Mouse (Mus musculus): ENCODE results near the gene Hectd1. TPM values are rescaled to one million over a fixed set of nuclear protein-coding genes. Genes with fewer than 3 reads are reported as not detected.
A peak's percentile ranks its signal among the peaks of the same experiment; 100 is the strongest.

Hectd1 gene
- polyA plus RNA-seq, 1 experiment from 2014 or later, result 48.4 TPM

DNA sequence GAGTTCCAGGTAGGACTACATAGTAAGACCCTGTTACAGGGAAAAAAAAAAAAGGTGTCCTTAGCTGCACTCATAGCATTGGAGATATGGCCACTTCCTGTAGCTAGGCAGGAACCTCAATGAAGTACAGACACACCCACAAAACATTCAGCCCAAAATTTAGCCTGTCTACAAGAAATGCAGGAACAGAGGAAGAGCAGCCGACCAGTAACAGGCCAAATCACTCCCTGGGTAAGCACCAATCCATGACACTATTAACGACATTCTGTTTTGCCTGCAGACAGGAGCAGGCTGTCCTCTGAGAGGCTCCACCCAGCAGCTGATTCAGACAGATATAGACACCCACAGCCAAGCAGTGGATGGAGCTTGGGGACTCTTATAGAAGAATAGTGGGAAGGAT is 8.1 kb downstream of the Hectd1 start:
- Histone ChIP-seq H3K27me3 (replicated peaks) (no peaks in the 10 kb centered on the region), H3K36me3 (peaks cover 67% of the 10 kb centered on the region), H3K27ac (peak overlapping the region; percentile 78), H3K4me3 (peak overlapping the region; percentile 5), H3K9me3 (replicated peaks) (no peaks in the 10 kb centered on the region), H3K4me2 (peak overlapping the region; percentile 56), H3K9ac (peak overlapping the region; percentile 24; the same call in 1 of the 2 replicates), H3K4me1 (peaks cover 79% of the 10 kb centered on the region)
- ATAC-seq, result peak; percentile 84
- 16% methylated on average over 2 of the region's 2 CpGs for WGBS (ENCODE audit: insufficient replicate concordance)

GRCm38 (mm10) chr12:51819951-51820498 is 9.3 kb downstream of the Hectd1 start:
- Histone ChIP-seq H3K36me3 (peaks cover 70% of the 10 kb centered on the region), H3K4me2 (peak overlapping the region; percentile 28), H3K27me3 (replicated peaks) (no peaks in the 10 kb centered on the region), H3K27ac (peak overlapping the region; percentile 49), H3K9me3 (replicated peaks) (no peaks in the 10 kb centered on the region), H3K9ac (0 out of 2 replicates have a peak overlapping the region, but pooled peaks have one; percentile 9), H3K4me1 (peaks cover 77% of the 10 kb centered on the region), H3K4me3 (no peak overlapping the region)
- WGBS (ENCODE audit: insufficient replicate concordance), result 46% methylated on average over 4 of the region's 4 CpGs
- ATAC-seq, result peak; percentile 58

- ATAC-seq, result no peak
- 54% methylated on average over 8 of the region's 8 CpGs for WGBS (ENCODE audit: insufficient replicate concordance)
- Histone ChIP-seq H3K4me1 (peaks cover 67% of the 10 kb centered on the region), H3K36me3 (peaks cover 68% of the 10 kb centered on the region), H3K9me3 (replicated peaks) (no peaks in the 10 kb centered on the region), H3K9ac (peak overlapping the region; percentile 40), H3K4me2 (peak overlapping the region; percentile 24), H3K4me3 (no peak overlapping the region), H3K27me3 (replicated peaks) (no peaks in the 10 kb centered on the region), H3K27ac (peak overlapping the region; percentile 42)
Observed at GRCm38 (mm10) chr12:51817815-51818613, 11.3 kb downstream of the Hectd1 start.

- ATAC-seq, result no peak
- H3K4me2 ChIP-seq, result no peak overlapping the region
- H3K27ac ChIP-seq, result peak overlapping the region; percentile 8; the same call in 1 of the 2 replicates
- no peak overlapping the region for H3K4me3 ChIP-seq
- WGBS (ENCODE audit: insufficient replicate concordance), result 75% methylated on average over 5 of the region's 5 CpGs
- H3K36me3 ChIP-seq, result peaks cover 69% of the 10 kb centered on the region
- H3K9me3 ChIP-seq (replicated peaks), result no peaks in the 10 kb centered on the region
- peaks cover 48% of the 10 kb centered on the region for H3K4me1 ChIP-seq
- no peak overlapping the region for H3K9ac ChIP-seq
- H3K27me3 ChIP-seq (replicated peaks), result no peaks in the 10 kb centered on the region
Observed at GRCm38 (mm10) chr12:51811388-51812140, 17.8 kb downstream of the Hectd1 start.

DNA sequence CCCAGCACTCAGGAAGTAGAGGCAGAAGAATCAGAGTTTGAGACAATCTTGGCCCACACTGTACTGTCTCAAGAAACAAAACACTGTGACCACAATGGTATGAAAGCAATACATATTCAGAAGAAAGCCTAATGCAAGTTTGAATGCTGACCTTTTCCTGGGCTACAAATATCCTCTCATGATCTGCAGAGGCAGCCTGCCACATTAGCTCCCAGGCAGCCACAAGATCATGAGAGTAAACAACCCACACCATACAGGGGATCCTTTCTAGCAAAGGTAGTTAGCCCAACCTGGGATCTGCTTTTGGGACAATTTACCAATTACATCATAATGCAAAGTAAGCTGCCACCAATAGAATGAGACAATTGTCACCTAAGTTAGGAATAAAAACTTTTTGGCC is 18.8 kb downstream of the Hectd1 start:
- H3K27me3 ChIP-seq (replicated peaks), result no peaks in the 10 kb centered on the region
- H3K4me1 ChIP-seq, result peaks cover 47% of the 10 kb centered on the region
- no peak overlapping the region for H3K27ac ChIP-seq
- ATAC-seq, result no peak
- H3K9ac ChIP-seq, result no peak overlapping the region
- H3K4me2 ChIP-seq, result no peak overlapping the region
- H3K36me3 ChIP-seq, result peaks cover 71% of the 10 kb centered on the region
- no peaks in the 10 kb centered on the region for H3K9me3 ChIP-seq (replicated peaks)
- no peak overlapping the region for H3K4me3 ChIP-seq

GRCm38 (mm10) chr12:51784842-51785241 is 44.5 kb downstream of the Hectd1 start:
- no peak overlapping the region for H3K27ac ChIP-seq
- H3K4me1 ChIP-seq, result no peaks in the 10 kb centered on the region
- H3K4me2 ChIP-seq, result no peak overlapping the region
- H3K36me3 ChIP-seq, result peaks cover 99% of the 10 kb centered on the region
- 81% methylated on average over 7 of the region's 7 CpGs for WGBS (ENCODE audit: insufficient replicate concordance)
- H3K4me3 ChIP-seq, result no peak overlapping the region
- H3K27me3 ChIP-seq (replicated peaks), result no peaks in the 10 kb centered on the region
- no peak for ATAC-seq
- H3K9me3 ChIP-seq (replicated peaks), result no peaks in the 10 kb centered on the region
- no peak overlapping the region for H3K9ac ChIP-seq

- H3K4me3 ChIP-seq, result no peak overlapping the region
- no peak overlapping the region for H3K9ac ChIP-seq
- no peaks in the 10 kb centered on the region for H3K9me3 ChIP-seq (replicated peaks)
- H3K4me1 ChIP-seq, result no peaks in the 10 kb centered on the region
- H3K27ac ChIP-seq, result no peak overlapping the region
- no peak overlapping the region for H3K4me2 ChIP-seq
- 90% methylated on average over 15 of the region's 15 CpGs for WGBS (ENCODE audit: insufficient replicate concordance)
- peaks cover 86% of the 10 kb centered on the region for H3K36me3 ChIP-seq
- H3K27me3 ChIP-seq (replicated peaks), result no peaks in the 10 kb centered on the region
- ATAC-seq, result no peak
Observed at GRCm38 (mm10) chr12:51768702-51769101, 60.6 kb downstream of the Hectd1 start.

GRCm38 (mm10) chr12:51767454-51767853 is 61.9 kb downstream of the Hectd1 start:
- no peak overlapping the region for H3K4me3 ChIP-seq
- H3K4me2 ChIP-seq, result no peak overlapping the region
- no peaks in the 10 kb centered on the region for H3K27me3 ChIP-seq (replicated peaks)
- H3K9me3 ChIP-seq (replicated peaks), result no peaks in the 10 kb centered on the region
- peaks cover 87% of the 10 kb centered on the region for H3K36me3 ChIP-seq
- no peaks in the 10 kb centered on the region for H3K4me1 ChIP-seq
- H3K9ac ChIP-seq, result no peak overlapping the region
- 0 out of 2 replicates have a peak, but pooled peaks have one; percentile 32 for ATAC-seq
- H3K27ac ChIP-seq, result no peak overlapping the region
- WGBS (ENCODE audit: insufficient replicate concordance), result 71% methylated on average over 4 of the region's 4 CpGs

DNA sequence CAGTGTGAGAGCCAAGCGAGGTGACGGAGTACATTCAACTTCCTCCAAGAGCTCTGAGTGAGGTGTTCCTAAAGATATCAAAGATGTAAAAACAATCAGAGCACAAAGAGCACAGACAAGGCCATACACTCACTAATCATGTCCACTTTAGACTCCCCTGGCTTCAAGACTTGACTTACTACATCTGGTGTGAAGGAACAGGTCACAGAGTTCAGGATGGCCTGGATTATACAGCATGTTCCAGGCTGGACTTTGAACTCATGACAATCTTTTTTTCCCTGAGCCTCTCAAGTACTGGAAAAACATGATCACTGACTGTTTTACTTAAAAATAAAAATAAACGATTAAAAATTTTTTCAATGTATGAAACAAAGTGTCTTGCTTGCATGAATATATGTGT is 70.0 kb downstream of the Hectd1 start:
- Histone ChIP-seq H3K4me3 (no peak overlapping the region), H3K27me3 (replicated peaks) (no peaks in the 10 kb centered on the region), H3K36me3 (peaks cover 93% of the 10 kb centered on the region), H3K9ac (no peak overlapping the region), H3K4me1 (no peaks in the 10 kb centered on the region), H3K9me3 (replicated peaks) (no peaks in the 10 kb centered on the region), H3K27ac (no peak overlapping the region), H3K4me2 (no peak overlapping the region)
- 88% methylated on average over 3 of the region's 3 CpGs for WGBS (ENCODE audit: insufficient replicate concordance)
- no peak for ATAC-seq

DNA sequence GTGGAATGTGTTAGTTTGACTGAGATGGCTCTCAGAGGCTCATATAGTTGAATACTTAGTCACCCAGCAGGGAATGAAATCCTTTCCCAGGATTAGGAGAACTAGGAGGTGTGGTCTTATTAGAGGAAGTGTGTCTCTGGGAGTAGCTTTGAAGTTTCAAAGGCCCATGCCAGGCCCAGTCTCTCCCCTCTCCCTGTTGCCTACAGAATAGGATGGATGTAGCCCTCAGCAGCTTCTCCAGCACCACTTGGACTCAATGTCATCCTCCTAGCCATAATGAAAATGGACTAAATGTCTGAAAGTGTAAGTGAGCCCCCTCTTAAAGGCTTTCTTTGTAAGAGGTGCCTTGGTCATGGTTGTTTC is 72.8 kb downstream of the Hectd1 start:
- Histone ChIP-seq H3K4me2 (no peak overlapping the region), H3K4me3 (no peak overlapping the region), H3K9me3 (replicated peaks) (no peaks in the 10 kb centered on the region), H3K27ac (no peak overlapping the region), H3K4me1 (no peaks in the 10 kb centered on the region), H3K27me3 (replicated peaks) (no peaks in the 10 kb centered on the region), H3K36me3 (peaks cover 94% of the 10 kb centered on the region), H3K9ac (no peak overlapping the region)
- ATAC-seq, result no peak

DNA sequence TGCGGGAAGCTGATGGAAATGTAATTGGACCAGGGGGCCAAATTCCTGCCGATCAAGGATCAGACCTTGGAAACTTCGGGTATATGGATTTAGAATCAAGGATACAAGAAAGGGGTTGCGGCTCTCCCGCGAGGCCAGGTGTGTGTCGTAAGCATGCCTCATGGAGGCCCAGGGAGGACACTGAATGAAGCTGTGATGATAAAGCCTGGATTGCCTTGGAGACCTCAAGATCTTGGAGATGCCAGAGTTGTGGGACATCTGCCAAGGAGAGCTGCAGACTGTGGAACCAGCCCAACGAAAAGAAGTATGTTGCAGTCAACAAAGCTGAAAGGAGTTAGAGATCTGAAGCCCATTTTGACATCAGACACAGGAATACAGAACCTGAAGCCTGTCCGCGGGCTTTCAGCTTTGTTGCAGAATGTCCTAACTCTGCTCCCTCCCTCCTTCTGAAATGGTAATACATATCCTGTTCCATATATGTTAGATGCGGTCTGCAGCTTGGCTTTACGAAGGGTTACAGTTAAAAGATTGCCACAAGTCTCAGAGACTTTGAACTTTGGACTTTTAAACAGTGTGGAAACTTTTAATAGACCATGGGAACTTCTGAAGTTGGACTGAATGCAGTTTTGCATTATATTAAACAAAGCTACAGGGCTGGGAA is 73.3 kb downstream of the Hectd1 start:
- no peak overlapping the region for H3K4me3 ChIP-seq
- no peak overlapping the region for H3K4me2 ChIP-seq
- peaks cover 94% of the 10 kb centered on the region for H3K36me3 ChIP-seq
- no peak overlapping the region for H3K9ac ChIP-seq
- no peak overlapping the region for H3K27ac ChIP-seq
- ATAC-seq, result no peak
- no peaks in the 10 kb centered on the region for H3K27me3 ChIP-seq (replicated peaks)
- WGBS (ENCODE audit: insufficient replicate concordance), result 91% methylated on average over 12 of the region's 12 CpGs
- H3K4me1 ChIP-seq, result no peaks in the 10 kb centered on the region
- no peaks in the 10 kb centered on the region for H3K9me3 ChIP-seq (replicated peaks)

GRCm38 (mm10) chr12:51747348-51747747 is 82.0 kb downstream of the Hectd1 start:
- Histone ChIP-seq H3K4me1 (no peaks in the 10 kb centered on the region), H3K36me3 (peaks cover 95% of the 10 kb centered on the region), H3K27ac (no peak overlapping the region), H3K9ac (no peak overlapping the region), H3K9me3 (replicated peaks) (no peaks in the 10 kb centered on the region), H3K27me3 (replicated peaks) (no peaks in the 10 kb centered on the region), H3K4me2 (no peak overlapping the region), H3K4me3 (no peak overlapping the region)
- no peak for ATAC-seq
- 80% methylated on average over 2 of the region's 2 CpGs for WGBS (ENCODE audit: insufficient replicate concordance)

Measured in liver, embryonic 12.5 days (tissue).